Mouse (Mus musculus) gastrocnemius, postnatal 10 days (tissue): ENCODE data around the gene Mmp27. TPM values are rescaled to one million over a fixed set of nuclear protein-coding genes. Genes with fewer than 3 reads are reported as not detected.
A peak's percentile ranks its signal among the peaks of the same experiment; 100 is the strongest.

ENCODE experiments used
- DNase-seq: peaks from one replicate; pipeline ENCODE4 v3.0.0; 2021; ENCODE audit warnings: mixed read lengths
- total RNA-seq, 2 experiments: library from RNA; stranded (reverse); gene quantifications; 2 replicates each; pipeline ENCODE4 v1.2.3; 2021

Mmp27 gene
- total RNA-seq, 2 experiments from 2014 or later, result 0.16 TPM; not detected in 1

DNA sequence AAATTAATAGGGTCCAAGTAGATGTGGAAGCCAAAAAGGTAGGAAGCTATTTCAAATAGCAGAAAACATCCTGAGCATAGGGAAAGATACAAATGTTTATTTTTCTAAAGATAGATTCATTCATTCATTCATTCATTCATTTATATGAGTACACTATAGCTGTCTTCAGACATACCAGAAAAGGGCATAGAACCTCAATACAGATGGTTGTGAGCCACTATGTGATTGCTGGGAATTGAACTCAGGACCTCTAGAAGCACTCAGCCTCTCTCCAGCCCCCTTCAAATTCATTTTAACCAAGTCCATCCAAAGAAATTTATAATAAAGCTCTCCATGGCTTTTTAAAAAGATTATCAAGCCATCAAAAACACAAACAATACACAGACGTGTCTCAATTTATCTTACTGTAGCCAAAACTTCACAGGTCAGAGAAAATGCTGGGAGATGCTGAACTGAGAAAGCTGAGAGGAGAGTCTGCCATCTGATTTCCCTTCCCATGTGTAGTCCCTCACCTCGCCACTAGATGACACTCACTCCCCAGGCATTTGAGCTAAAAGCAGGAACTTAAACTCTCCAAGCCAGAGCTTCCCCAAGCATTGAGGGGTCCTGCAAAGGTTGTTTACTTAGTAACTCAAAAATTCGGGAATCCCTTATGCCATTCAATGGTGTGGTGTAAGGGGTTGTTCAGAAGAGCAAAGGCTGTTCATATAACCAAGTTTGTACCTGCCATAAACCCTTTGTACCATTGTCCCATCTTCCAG lies 32.0 kb downstream of the Mmp27 start:
- peak; percentile 60 for DNase-seq

DNA sequence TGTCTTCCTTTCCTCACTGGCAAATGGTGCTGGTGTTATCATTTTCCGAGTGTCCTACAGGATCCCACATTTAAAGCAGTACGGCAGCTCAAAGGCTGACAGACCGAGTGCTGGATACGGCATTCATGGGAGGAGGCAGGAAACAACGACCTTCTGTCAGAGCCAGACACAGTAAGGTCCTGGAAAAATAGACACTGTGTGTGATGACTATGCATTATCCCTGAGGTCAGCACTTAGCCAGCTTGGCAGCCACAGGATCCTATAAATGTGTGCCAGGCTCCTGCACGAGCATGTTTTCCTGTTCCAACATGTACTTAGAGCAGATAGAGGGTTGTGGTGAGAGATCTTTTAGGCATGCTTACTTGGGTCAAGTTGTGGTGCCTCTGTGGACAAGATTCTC lies 32.8 kb downstream of the Mmp27 start:
- DNase-seq, result no peak

DNA sequence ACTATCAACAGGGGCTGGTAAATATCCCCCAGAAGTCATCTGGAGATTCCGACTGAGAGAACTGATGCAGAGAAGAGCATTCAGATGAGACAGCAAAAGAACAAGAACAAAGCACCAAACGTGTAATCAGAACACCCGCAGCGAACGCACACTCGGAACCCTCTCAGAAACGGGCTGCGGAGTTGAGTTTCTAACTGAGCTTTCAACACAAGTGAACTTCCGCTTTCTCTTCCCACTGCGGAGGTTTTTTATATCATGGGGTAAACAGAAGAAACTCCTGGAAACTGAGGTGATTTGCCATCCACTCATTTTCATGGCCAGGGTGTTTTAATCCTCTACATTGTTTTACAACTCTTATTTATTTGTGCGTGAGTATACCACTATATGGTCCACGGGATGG lies 34.4 kb downstream of the Mmp27 start:
- no peak for DNase-seq

DNA sequence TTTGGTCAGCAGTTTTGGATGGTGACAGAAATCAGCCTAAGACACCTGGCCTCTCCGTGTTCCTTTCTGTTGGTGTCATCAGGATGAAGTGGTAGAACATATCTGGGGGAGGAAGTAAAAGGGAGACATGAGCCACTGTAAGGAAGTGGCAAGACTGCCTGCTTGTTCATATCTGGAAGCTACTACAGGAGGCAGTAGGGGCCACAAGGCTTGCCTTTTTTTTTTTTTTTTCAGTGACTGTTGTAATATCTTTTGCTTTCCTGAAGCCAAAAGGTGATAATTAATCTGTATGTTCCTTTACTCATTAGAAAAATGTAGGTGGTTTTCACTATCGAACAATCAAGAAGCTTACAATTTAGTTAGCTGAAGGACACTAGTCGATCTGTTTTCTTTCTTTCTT lies 51.4 kb downstream of the Mmp27 start:
- no peak for DNase-seq

DNA sequence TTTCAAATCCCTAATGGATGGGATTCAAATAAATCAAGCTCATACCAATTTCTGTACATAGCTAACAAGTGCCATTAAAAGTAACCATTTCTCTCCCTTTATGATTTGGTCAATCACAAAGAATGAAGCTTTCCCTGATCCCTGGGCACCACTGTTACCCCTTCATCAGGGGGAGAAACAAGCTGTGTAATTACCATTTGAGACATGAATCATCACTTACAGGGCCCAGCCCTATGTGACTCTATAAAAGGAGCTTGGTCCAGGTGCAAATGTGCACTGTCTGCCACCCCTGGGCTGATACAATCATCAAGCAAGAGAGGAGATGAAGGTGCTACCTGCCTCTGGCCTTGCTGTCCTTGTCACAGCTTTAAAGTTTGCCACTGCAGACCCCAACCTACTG lies 56.7 kb downstream of the Mmp27 start, which contains the start of gene Mmp20:
Gene Mmp20, plus strand, starts transcription at position 301 of the 400 bp plus-strand sequence.
- DNase-seq, result no peak

Other genes with a start within 250 kb of the Mmp27 start
- not detected for gene Mmp12, start 227.0 kb upstream of the Mmp27 start, total RNA-seq
- not detected for gene Mmp1b, start 183.3 kb upstream of the Mmp27 start, total RNA-seq
- under 1 TPM in 1 of 2 experiments, not detected in 1; 0.14 TPM for gene Mmp3, start 125.6 kb upstream of the Mmp27 start, total RNA-seq
- gene Mmp10, start 69.0 kb upstream of the Mmp27 start, total RNA-seq, result not detected
- gene Mmp8, start 12.9 kb upstream of the Mmp27 start, total RNA-seq, result under 1 TPM in 1 of 2 experiments, not detected in 1; 0.61 TPM
- not detected for gene Mmp20, start 56.8 kb downstream of the Mmp27 start, total RNA-seq
- not detected for gene Mmp7, start 120.7 kb downstream of the Mmp27 start, total RNA-seq
- 10 to 100 TPM; 33.9 to 37.0 TPM for gene Tmem123, start 192.6 kb downstream of the Mmp27 start, total RNA-seq